Mouse (Mus musculus): ENCODE data around the gene Gna12.

Gene Gna12

GRCm38 (mm10) chr5:140830314-140831063 lies at the start of gene Gna12:
Gene Gna12 (minus strand): TSS chr5:140830431.
- peak; percentile 100 for DNase-seq (ENCODE audit: low read depth, low spot score)

DNA sequence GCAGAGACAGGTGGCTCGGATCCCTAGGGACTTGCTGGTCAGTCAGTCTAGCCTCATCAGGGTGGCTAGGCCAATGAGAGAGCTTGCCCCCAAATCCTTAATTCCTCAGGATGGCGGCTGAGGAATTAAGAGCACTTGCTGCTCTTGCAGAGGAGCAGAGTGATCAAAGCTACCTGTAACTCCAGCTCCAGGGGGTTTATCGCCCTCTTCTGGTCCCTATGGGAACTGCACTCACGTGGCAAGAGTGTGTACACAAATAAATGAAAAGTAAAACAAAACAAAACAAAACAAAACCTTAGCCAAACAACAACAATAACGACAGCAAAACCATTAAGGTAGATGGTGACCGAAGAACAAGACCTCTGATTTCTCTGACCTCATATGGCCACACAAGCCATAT lies 48.4 kb upstream of the Gna12 start:
- peak; percentile 78 for DNase-seq (ENCODE audit: low read depth, low spot score)

- DNase-seq (ENCODE audit: low read depth, low spot score) = no peak
Measured at GRCm38 (mm10) chr5:140873736-140874307, 43.6 kb upstream of the Gna12 start.

GRCm38 (mm10) chr5:140873039-140873551 lies 42.9 kb upstream of the Gna12 start:
- peak; percentile 31 for DNase-seq (ENCODE audit: low read depth, low spot score)

GRCm38 (mm10) chr5:140872532-140873038 lies 42.4 kb upstream of the Gna12 start:
- peak; percentile 66 for DNase-seq (ENCODE audit: low read depth, low spot score)

GRCm38 (mm10) chr5:140871241-140871640 lies 41.0 kb upstream of the Gna12 start:
- DNase-seq (ENCODE audit: low read depth, low spot score) = no peak

GRCm38 (mm10) chr5:140869034-140869433 lies 38.8 kb upstream of the Gna12 start:
- DNase-seq (ENCODE audit: low read depth, low spot score) = peak; percentile 68

DNA sequence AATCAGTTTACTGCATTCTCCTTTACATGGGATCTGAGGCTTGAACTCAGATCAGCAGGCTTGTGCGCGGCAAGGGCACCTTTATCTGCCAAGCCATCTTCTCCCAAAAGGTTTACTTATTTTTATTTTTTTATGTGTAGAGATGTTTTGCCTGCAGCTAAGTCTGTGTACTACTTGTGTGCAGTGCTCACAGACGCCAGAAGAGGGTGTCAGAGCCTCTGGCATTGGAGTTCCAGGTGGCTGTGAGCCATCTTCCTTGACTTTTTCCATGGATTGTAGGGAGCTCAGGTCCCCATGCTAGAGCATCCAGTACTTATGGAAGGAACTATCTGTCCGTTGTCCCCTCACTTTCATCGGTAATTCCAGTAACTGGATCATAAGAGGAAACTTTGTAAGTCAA lies 29.5 kb upstream of the Gna12 start:
- peak; percentile 33 for DNase-seq (ENCODE audit: low read depth, low spot score)

GRCm38 (mm10) chr5:140858335-140858734 lies 28.1 kb upstream of the Gna12 start:
- no peak for DNase-seq (ENCODE audit: low read depth, low spot score)

DNA sequence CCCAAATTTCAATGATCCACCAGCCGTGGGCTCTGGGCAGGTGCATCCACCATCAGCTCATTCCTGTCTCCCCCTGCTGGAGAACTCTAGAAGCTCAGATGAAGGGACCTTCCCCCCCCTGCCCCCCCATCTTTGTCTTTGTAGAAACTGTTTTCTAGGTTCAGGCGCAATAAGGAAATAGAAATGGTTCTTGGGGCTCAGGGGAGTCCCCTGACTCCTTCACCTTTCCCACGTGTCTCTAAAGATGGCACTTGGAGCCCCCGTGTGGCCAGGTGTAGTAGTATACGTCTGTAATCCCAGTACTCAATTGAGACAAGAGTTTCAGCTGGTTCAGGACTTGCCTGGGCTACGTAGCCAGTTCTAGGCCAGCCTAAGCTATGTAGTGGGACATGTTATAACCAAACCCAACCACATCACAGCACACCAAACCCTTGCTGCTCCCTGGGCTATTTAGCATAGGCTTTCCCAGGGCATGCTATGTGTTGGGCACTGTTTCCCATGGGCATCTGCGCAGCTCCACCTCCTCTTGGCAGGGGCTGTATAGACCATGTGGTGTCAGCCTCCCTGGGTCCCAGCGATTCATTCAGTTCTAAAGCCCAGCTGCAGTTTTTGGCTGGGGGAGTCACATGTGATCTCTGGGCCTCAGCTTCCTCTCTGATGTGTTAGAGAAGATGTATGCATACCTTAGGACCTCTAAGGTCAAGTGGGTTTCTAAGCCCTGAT lies 27.4 kb upstream of the Gna12 start:
- peak; percentile 45 for DNase-seq (ENCODE audit: low read depth, low spot score)

DNA sequence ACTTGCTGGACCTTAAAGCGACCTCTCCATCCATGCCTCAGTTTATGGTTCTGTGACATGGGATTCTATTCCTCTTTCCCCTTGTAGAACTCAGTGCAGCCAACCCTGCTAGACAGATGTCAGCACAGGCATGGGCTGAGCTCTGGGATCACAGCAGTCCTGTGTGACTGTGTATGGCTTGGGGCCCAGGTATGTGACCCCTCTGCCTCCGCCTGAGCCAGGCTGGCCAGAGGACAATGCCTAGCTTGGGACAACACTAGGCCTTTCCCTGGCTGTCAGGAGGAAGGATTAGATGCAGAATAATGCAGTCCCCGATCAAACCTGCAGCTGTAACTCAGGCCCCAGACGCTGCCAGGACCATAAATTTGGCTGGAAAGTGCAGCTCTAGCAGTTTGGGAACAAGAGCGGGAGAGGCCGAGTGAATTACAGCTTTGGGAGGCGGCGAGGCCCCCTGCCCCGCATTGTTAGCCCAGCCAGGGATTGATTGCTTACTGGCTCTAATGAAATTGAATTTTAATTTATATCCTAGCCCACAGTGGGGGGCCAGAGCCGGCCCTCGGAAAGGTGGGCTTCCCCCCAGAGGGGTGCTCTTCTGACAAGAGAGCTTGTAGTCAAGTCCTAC lies 25.8 kb upstream of the Gna12 start:
- DNase-seq (ENCODE audit: low read depth, low spot score) = no peak

GRCm38 (mm10) chr5:140854700-140855099 lies 24.5 kb upstream of the Gna12 start:
- no peak for DNase-seq (ENCODE audit: low read depth, low spot score)

DNA sequence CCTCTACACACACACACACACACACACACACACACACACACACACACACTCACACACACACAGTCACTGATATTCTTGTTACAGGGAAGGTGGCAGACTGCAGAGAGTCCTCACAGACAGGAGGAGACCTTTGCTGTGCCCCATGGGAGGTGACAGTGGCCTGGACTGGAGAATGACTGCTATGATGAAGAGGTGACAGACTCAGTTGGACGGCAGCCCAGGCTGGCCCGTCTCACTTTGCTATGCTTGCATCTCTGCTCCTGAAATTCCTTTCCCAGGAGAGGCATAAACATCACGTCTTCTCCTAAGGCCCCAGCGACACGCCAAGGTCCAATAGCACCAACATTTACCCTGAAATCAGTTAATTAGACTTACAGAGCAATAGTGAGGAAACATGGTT lies 23.5 kb upstream of the Gna12 start:
- DNase-seq (ENCODE audit: low read depth, low spot score) = no peak

DNA sequence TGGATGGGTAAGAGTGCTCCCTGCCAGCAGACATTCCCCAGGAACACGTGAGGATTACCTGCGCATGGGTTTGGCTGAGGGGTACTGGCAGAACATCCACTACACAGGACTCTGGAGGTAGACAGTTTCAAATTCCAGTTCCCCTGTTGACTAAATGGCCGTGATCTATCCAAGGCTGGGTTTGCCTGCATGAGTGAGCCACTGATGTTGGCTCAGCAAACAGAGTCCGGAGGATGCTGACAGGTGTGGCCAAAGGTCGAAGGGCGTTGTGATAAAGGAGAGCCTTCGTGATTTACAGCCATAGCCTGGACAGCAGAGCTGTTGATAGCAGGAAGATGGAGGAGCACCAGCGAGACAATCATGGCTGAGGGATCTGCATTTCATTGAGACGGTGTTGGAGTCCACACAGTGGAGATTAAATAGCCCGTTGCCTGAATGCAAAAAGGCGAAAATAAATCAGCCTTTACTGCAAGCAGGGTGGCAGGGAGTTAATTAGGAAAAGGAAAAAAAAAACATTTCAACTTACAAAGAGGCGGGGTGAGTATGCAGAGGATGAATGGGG lies 22.3 kb upstream of the Gna12 start:
- no peak for DNase-seq (ENCODE audit: low read depth, low spot score)

DNA sequence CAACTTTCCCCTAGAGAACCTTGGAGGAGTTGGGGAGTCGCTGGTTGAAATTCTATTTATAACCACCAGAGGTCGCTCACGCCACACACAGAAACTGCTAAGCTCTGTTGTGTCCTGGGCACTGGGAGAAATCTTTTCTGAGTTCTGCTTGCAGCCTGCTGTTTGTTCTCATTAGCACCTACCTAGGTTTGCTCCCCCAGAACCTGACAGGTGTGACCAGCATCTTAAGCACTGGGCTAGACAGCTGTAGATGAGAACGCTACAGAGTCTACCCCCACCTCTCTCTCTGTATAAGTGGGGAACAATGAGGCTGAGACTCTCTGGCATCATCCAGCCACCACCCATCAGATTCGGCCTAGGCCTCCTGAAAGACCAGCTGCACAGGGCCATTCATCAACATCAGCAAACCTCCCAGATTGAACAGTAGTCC lies 17.1 kb upstream of the Gna12 start:
- DNase-seq (ENCODE audit: low read depth, low spot score) = peak; percentile 72

GRCm38 (mm10) chr5:140841942-140842341 lies 11.7 kb upstream of the Gna12 start:
- no peak for DNase-seq (ENCODE audit: low read depth, low spot score)

GRCm38 (mm10) chr5:140831064-140831431 lies 817 bp upstream of the Gna12 start:
- DNase-seq (ENCODE audit: low read depth, low spot score) = no peak

GRCm38 (mm10) chr5:140829911-140830294 lies 328 bp downstream of the Gna12 start:
- peak; percentile 77 for DNase-seq (ENCODE audit: low read depth, low spot score)

DNA sequence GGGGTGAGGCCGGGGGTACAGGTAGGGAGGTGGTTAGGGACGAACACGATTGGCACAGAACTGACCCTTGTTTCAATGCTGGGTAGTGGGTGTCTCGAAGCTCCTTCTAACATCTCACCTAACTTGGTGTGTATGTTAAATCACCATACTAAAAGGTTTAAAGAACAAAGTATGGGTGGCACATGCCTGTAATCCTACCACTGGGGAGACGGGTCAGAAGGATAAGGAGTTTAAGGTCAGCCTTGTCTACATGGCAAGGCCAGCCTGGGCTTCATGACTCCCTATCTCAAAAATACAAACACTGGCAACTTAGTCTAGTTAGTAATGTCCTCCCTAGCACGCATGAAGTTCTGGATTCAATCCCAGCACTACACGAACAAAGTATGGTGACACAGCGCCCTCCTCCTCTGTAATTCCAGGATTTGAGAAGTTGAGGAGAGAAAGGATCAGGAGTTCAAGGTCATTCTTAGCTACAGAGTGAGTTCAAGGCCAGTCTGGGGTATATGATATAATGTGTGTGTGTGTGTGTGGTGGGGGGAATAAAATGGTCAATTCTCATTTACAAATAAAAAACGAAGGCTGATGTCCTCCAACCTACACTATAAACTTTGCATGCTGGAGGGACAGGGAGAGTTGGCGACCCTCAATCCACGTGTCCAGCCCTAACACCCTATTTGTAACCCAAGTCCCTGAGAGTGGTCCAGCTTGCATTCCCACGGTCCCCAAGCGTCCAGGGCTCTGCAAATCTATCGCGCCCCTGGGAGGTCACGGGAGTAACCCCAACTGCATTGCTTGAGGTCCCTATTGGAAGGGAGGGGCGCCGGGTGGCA lies 935 bp downstream of the Gna12 start:
- peak; percentile 33 for DNase-seq (ENCODE audit: low read depth, low spot score)

GRCm38 (mm10) chr5:140828363-140828762 lies 1.9 kb downstream of the Gna12 start:
- no peak for DNase-seq (ENCODE audit: low read depth, low spot score)

GRCm38 (mm10) chr5:140827896-140828295 lies 2.3 kb downstream of the Gna12 start:
- DNase-seq (ENCODE audit: low read depth, low spot score) = no peak
